Mouse (Mus musculus): ENCODE data around the gene Idnk. TPM values are rescaled to one million over a fixed set of nuclear protein-coding genes. Genes with fewer than 3 reads are reported as not detected.

Gene Idnk
- polyA plus RNA-seq, 1 experiment from 2014 or later: 69.1 TPM

DNA sequence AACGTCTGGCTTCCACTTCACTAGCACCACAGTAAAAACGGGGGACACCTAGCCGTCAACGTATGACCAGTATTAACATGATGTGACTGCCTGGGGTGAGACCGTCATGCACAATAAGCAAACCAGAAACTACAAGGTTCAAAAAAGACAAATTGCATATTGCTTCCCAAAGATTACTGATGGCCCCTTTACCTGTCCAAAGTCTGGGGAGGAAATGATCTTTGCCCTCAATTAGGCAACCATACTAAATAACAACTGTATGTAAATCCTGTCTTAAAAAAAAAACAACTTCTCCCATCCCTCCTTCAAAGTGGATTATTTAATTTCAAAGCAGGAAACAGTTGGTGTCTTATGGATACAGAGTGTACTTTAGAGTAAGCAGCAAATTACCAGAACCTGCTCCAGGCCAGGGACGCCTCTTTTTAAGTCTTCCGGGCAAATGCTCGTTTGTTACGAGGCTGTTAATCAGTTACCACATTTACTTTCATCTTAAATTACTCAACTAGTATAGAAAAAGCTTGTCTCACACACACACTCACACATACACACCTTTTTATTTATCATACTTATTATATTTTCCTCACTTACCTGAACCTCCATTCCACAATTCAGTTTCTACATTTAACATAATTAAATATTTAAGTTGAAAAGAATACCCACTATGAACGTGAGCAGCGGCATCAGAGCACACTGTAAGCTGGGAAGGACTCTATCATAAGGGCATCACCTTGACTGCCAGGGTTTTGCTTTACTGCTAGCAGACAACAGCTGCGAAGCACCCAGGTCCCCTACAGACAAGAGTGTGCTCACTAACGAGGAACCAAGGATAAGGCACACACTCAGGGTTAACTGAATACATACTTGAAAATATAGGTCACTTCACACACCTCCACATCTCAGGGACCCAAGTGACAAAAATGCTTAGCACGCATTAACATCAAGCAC, 24.4 kb downstream of the Idnk start:
- Histone ChIP-seq H3K36me3 (peaks cover 40% of the 10 kb centered on the region), H3K4me2 (replicated peaks) (no peak overlapping the region)
- no peak for ATAC-seq (ENCODE audit: low FRiP score, low read depth)

DNA sequence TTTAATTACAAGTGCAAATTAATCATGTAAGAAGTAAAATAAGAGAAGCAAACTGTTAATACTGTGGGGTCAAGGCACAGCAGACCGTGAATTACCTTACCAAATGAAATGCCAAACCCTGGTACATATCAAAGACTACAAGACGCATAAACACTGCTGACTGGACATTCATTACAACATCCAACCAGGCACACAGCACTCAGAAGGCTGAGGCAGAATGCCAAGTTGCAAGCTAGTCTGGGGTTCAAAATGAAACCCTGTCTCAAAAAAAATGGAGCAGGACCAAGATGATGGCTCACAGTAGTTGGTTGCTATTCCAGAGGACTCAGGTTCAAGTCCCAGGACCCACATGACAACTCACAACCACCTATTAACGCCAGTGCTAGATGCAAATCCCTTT, 26.7 kb downstream of the Idnk start:
- ATAC-seq (ENCODE audit: low FRiP score, low read depth): no peak
- Histone ChIP-seq H3K4me1 (no peaks in the 10 kb centered on the region; the same call in 1 of the 2 replicates), H3K27ac (no peak overlapping the region), H3K36me3 (peaks cover 34% of the 10 kb centered on the region), H3K4me3 (no peak overlapping the region), H3K4me2 (replicated peaks) (no peak overlapping the region), H3K9ac (no peak overlapping the region), H3K9me3 (no peaks in the 10 kb centered on the region), H3K27me3 (replicated peaks) (no peaks in the 10 kb centered on the region)
- WGBS: 95% methylated on average over 3 of the region's 3 CpGs

More for the DNA sequence above, 24.4 kb downstream of the Idnk start:
- no peak overlapping the region for H3K9ac ChIP-seq
- no peaks in the 10 kb centered on the region for H3K9me3 ChIP-seq
- H3K4me1 ChIP-seq: no peaks in the 10 kb centered on the region
- 79% methylated on average over 14 of the region's 14 CpGs for WGBS
- H3K27me3 ChIP-seq (replicated peaks): no peaks in the 10 kb centered on the region
- no peak overlapping the region for H3K27ac ChIP-seq
- no peak overlapping the region for H3K4me3 ChIP-seq

DNA sequence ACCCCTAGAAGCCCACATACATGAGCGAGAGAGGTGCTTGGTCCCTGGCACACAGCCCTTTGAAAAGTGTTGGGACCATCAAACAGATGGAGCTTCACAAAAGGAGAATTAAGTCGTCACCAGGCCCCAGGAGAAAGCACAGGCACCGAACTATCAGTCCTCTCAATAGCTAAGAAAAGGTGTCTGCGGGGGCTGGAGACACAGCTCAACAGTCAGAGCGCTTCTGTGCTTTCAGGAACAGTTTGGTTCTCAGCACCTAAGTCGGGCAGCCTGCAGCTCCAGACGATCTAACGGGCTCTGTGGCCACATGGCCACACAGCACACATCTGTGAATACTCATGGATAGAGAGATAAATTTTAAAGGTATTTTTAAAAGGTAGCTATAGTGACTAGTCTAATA, 28.8 kb downstream of the Idnk start:
- H3K9me3 ChIP-seq: no peaks in the 10 kb centered on the region
- H3K4me2 ChIP-seq (replicated peaks): no peak overlapping the region
- peaks cover 31% of the 10 kb centered on the region for H3K36me3 ChIP-seq

DNA sequence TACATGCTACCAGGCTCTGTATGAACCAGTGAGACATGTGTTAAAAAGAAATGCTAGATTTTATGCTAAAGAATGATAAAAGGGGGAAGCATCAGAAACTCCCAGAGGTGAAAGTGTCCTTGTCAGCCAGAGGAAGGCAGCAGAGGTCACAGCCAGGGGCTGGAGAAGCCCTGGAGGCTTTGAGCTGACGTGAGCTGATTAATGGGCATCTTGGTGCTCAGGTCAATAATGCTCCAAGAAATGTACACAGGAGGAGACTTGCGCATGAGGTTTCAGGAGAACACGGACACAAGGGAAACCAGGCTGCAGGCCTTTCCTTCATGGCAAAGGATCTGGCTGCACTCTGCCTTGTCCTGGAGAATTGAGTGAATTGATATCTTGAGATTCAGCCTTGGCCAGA, 30.3 kb downstream of the Idnk start:
- no peaks in the 10 kb centered on the region; the same call in 1 of the 2 replicates for H3K4me1 ChIP-seq
- no peak overlapping the region for H3K4me3 ChIP-seq
- no peak overlapping the region for H3K9ac ChIP-seq
- H3K9me3 ChIP-seq: no peaks in the 10 kb centered on the region
- H3K4me2 ChIP-seq (replicated peaks): no peak overlapping the region
- WGBS: 84% methylated on average over 3 of the region's 3 CpGs
- H3K27ac ChIP-seq: no peak overlapping the region
- no peak for ATAC-seq (ENCODE audit: low FRiP score, low read depth)
- H3K36me3 ChIP-seq: peaks cover 37% of the 10 kb centered on the region
- H3K27me3 ChIP-seq (replicated peaks): no peaks in the 10 kb centered on the region

More for the DNA sequence above, 28.8 kb downstream of the Idnk start:
- H3K4me3 ChIP-seq: no peak overlapping the region
- no peak overlapping the region for H3K27ac ChIP-seq
- WGBS: 90% methylated on average over 8 of the region's 8 CpGs
- ATAC-seq (ENCODE audit: low FRiP score, low read depth): no peak
- H3K27me3 ChIP-seq (replicated peaks): no peaks in the 10 kb centered on the region
- H3K9ac ChIP-seq: no peak overlapping the region
- no peaks in the 10 kb centered on the region; the same call in 1 of the 2 replicates for H3K4me1 ChIP-seq

DNA sequence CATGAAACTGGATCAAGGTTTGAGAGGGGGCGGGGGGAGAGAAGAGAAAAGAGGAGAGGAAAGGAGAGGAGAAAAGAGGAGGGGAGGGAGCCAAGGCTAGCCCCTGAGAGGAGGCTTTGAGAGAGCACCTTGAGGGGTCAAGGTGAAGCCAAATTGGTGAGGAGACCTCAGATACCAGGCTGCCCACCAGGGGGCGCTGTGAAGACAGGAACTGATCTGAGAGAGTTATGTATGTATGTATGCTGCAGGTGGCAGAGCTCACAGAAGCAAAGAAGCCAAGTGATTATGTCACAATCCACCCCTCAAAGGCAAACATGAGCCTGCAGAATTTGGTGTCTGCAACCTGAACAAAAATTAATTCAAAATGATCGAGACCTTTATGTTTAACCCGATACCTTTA, 31.0 kb downstream of the Idnk start:
- no peaks in the 10 kb centered on the region for H3K27me3 ChIP-seq (replicated peaks)
- WGBS: 69% methylated on average over 4 of the region's 4 CpGs
- H3K36me3 ChIP-seq: peaks cover 37% of the 10 kb centered on the region
- ATAC-seq (ENCODE audit: low FRiP score, low read depth): no peak
- H3K9ac ChIP-seq: no peak overlapping the region
- no peak overlapping the region for H3K4me3 ChIP-seq
- H3K27ac ChIP-seq: no peak overlapping the region
- no peaks in the 10 kb centered on the region for H3K9me3 ChIP-seq
- no peaks in the 10 kb centered on the region; the same call in 1 of the 2 replicates for H3K4me1 ChIP-seq
- H3K4me2 ChIP-seq (replicated peaks): no peak overlapping the region

DNA sequence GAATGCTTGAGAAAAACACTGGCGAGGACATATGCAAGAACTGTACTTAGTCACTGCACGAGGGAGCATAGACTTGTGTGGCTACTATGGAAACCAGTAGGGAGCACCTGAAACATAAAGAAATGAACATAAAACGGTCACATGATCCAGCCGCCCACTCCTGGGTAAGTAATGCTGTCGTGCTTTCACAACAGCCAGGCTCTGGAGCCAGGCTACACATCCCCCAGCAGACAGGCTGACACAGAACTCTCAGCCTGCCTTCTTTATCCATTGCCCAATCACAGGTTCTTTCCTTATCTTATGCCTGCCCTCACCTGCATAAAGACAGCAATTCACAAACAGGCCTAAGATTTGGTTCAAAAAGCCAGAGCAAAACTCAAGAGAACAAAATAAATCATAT, 32.0 kb downstream of the Idnk start:
- WGBS: 82% methylated on average over 5 of the region's 5 CpGs
- Histone ChIP-seq H3K27me3 (replicated peaks) (no peaks in the 10 kb centered on the region), H3K36me3 (peaks cover 37% of the 10 kb centered on the region), H3K9me3 (no peaks in the 10 kb centered on the region), H3K4me3 (no peak overlapping the region), H3K9ac (no peak overlapping the region), H3K27ac (no peak overlapping the region), H3K4me1 (no peaks in the 10 kb centered on the region; the same call in 1 of the 2 replicates), H3K4me2 (replicated peaks) (no peak overlapping the region)
- no peak for ATAC-seq (ENCODE audit: low FRiP score, low read depth)

DNA sequence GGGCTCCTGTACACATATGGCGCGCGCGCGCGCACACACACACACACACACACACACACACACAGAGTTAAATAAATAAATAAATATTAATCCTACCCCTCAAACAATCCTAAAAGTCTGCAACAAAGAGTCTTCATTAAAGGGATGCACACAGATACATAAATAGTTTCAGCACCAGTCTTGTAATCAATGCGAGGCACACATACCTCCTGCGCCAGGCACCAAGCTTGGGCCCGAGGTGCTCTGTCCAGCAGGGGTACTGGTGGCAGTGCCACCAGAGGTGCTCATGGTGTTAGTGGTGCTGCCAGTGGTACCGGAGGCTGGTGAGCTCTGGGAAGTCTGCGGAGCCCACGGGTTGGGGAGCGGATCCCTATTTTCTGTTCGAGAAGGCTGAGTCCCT, 34.1 kb downstream of the Idnk start:
- Histone ChIP-seq H3K4me2 (replicated peaks) (no peak overlapping the region), H3K9ac (no peak overlapping the region), H3K4me3 (no peak overlapping the region), H3K27ac (no peak overlapping the region), H3K36me3 (peaks cover 46% of the 10 kb centered on the region), H3K9me3 (no peaks in the 10 kb centered on the region), H3K4me1 (no peaks in the 10 kb centered on the region; the same call in 1 of the 2 replicates), H3K27me3 (replicated peaks) (no peaks in the 10 kb centered on the region)
- ATAC-seq (ENCODE audit: low FRiP score, low read depth): no peak
- WGBS: 99% methylated on average over 14 of the region's 14 CpGs

DNA sequence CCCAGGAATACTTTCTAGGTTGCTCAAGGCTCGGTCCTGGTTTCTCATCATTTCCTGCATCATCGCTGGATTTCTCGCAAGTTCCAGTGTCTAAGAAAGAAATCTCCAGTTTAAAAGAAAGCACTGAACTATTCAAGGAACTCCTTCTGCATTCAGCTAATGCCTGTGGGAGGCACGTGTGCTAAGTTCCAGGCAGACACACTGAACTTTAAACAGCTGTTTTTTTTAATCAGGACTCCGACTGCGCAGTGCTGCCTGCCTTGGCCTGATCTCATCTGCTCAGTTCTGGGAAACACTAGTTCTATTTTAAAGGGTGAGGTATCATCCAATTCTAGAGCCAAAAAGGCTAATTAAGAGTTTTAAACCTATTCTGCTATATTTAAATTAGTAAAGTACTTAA, 34.7 kb downstream of the Idnk start:
- H3K4me3 ChIP-seq: no peak overlapping the region
- no peaks in the 10 kb centered on the region; the same call in 1 of the 2 replicates for H3K4me1 ChIP-seq
- H3K4me2 ChIP-seq (replicated peaks): no peak overlapping the region
- H3K9ac ChIP-seq: no peak overlapping the region
- H3K27ac ChIP-seq: no peak overlapping the region
- ATAC-seq (ENCODE audit: low FRiP score, low read depth): no peak
- peaks cover 50% of the 10 kb centered on the region for H3K36me3 ChIP-seq
- no peaks in the 10 kb centered on the region for H3K9me3 ChIP-seq
- WGBS: 94% methylated on average over 6 of the region's 6 CpGs
- H3K27me3 ChIP-seq (replicated peaks): no peaks in the 10 kb centered on the region

DNA sequence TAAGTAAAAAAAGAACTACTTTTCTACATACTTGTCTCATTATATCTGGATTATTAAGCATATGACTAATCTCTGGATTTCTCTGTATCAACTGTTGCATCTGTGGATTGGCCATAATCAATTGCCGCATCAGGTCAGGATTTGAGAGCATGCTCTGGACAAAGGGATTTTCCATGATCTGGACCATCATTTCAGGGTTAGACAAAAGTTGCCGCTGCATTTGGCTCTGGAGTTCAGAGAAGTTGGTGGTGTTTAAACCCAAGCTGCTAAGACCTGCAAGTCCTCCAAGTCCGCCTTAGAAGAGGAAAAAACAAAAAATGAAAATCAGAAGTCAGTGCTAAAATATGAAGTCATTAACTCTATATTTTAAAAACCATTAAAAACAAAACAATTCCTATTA, 35.8 kb downstream of the Idnk start:
- no peaks in the 10 kb centered on the region for H3K27me3 ChIP-seq (replicated peaks)
- ATAC-seq (ENCODE audit: low FRiP score, low read depth): no peak
- H3K36me3 ChIP-seq: peaks cover 57% of the 10 kb centered on the region
- H3K27ac ChIP-seq: no peak overlapping the region
- H3K9me3 ChIP-seq: no peaks in the 10 kb centered on the region
- WGBS: 98% methylated on average over 3 of the region's 3 CpGs
- no peak overlapping the region for H3K4me3 ChIP-seq
- H3K4me1 ChIP-seq: no peaks in the 10 kb centered on the region
- no peak overlapping the region for H3K4me2 ChIP-seq (replicated peaks)
- H3K9ac ChIP-seq: no peak overlapping the region

DNA sequence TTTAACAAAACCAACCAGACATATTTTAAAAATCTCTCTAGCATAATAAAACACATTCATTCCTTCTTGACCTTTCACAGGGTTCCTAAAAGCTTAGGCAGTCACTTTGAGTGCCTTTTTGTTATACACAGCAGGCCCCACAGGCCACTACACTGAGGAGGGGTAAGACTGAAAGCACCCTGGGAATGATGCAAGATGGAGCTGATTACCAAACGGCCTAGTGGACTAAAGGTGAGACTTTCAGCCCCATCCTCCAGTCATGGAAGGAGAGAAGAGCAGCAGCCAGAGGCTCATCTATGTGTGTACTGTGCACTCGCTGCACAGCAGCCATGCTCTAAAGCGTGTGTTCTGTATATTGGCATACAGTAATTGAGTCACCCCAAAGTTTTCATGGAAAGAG, 37.5 kb downstream of the Idnk start:
- no peak overlapping the region for H3K9ac ChIP-seq
- 83% methylated on average over 3 of the region's 3 CpGs for WGBS
- ATAC-seq (ENCODE audit: low FRiP score, low read depth): no peak
- H3K27ac ChIP-seq: no peak overlapping the region
- no peak overlapping the region for H3K4me2 ChIP-seq (replicated peaks)
- H3K4me3 ChIP-seq: no peak overlapping the region
- no peaks in the 10 kb centered on the region for H3K27me3 ChIP-seq (replicated peaks)
- H3K4me1 ChIP-seq: no peaks in the 10 kb centered on the region
- peaks cover 53% of the 10 kb centered on the region for H3K36me3 ChIP-seq
- H3K9me3 ChIP-seq: no peaks in the 10 kb centered on the region

DNA sequence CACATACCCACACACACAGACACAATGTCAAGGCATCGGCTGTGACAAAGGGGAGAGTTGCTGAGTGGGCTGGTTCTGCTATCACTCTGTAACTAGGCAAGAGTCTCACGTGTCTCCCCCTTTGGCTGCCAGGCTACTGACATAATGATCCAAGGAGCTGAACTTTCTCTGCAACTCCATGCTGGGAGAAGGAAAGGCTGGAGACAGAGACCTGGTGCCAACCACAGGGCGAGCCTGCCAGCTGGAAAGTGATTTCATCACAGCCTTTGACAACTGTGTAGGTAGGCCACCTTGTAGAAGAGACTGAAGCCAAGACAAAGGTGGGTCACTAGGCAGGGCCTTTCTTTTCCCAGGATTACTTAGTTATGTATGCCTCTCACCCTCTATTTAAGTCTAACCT, 39.8 kb downstream of the Idnk start:
- H3K4me3 ChIP-seq: no peak overlapping the region
- H3K27ac ChIP-seq: no peak overlapping the region
- 87% methylated on average over 3 of the region's 3 CpGs for WGBS
- H3K4me2 ChIP-seq (replicated peaks): no peak overlapping the region
- H3K36me3 ChIP-seq: peaks cover 35% of the 10 kb centered on the region
- no peaks in the 10 kb centered on the region for H3K4me1 ChIP-seq
- no peaks in the 10 kb centered on the region for H3K27me3 ChIP-seq (replicated peaks)
- no peak for ATAC-seq (ENCODE audit: low FRiP score, low read depth)
- no peak overlapping the region for H3K9ac ChIP-seq
- H3K9me3 ChIP-seq: no peaks in the 10 kb centered on the region

DNA sequence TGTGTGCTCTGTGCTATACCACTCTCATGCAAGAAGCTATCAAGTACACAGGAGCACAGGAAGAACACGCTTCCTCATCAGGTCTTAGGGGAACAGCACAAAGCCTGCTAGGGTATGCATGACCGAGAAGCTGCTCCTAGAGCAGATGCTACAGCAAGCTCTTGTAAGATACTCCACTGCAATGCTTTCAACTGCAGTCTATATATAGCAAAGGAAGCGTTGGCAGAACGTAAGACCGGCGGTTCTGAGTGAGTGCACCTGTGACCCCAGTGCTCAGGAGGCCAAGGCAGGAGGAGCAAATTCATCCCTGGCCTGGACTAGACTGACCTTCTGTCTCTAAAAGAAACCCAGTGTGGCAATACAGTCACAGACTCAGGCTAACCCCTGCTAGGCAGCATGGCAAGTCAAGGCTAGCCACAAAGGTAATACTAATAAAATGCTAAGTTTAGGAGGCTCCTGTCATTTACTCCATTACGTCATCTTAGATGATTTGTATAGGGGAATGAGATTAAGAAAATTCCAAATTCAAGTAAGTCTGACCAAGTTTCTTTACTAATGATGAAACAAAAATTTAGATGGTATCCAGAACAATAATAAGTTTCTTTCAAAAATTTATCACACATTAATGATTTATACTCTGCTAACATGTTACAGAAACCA, 40.7 kb downstream of the Idnk start:
- 94% methylated on average over 7 of the region's 7 CpGs for WGBS
- Histone ChIP-seq H3K36me3 (peaks cover 30% of the 10 kb centered on the region), H3K9ac (no peak overlapping the region), H3K4me2 (replicated peaks) (no peak overlapping the region), H3K27ac (no peak overlapping the region), H3K4me3 (no peak overlapping the region), H3K27me3 (replicated peaks) (no peaks in the 10 kb centered on the region), H3K9me3 (no peaks in the 10 kb centered on the region), H3K4me1 (no peaks in the 10 kb centered on the region)
- no peak for ATAC-seq (ENCODE audit: low FRiP score, low read depth)

All from neural tube, embryonic 12.5 days (tissue).